Mouse (Mus musculus) lung, embryonic 14.5 days (tissue): ENCODE data around the gene Mup14. TPM values are rescaled to one million over a fixed set of nuclear protein-coding genes. Genes with fewer than 3 reads are reported as not detected.
"Not testable (repeated sequence)": the region's sequence is repeated elsewhere in the genome, so short reads cannot be mapped to it uniquely, and the experiment has no call there.

Experiments used
- ATAC-seq: fragments of 200-750 bp; cut with Nextera tagmentation; 2 replicates; pipeline ENCODE4 v1.8.0; 2017; ENCODE audit warnings: mild to moderate bottlenecking, moderate TSS enrichment, moderate library complexity; ENCODE audit not compliant: insufficient read depth
- DNase-seq: peaks from one replicate; pipeline ENCODE4 v3.0.0-alpha.2; 2015
- H3K27ac ChIP-seq: fragments of 300-500 bp; sonication (generic); 2 replicates; pipeline ENCODE4 v1.5.1; 2014; ENCODE audit warnings: low read depth, mild to moderate bottlenecking, moderate library complexity
- H3K27me3 ChIP-seq: fragments of 300-500 bp; sonication (generic); 2 replicates; pipeline ENCODE4 v1.6.1; 2014; ENCODE audit warnings: low read length, control low read depth; ENCODE audit not compliant: insufficient read depth
- H3K36me3 ChIP-seq: fragments of 300-500 bp; sonication (generic); 2 replicates; pipeline ENCODE4 v1.6.1; 2014; ENCODE audit warnings: control low read depth; ENCODE audit not compliant: insufficient read depth
- H3K4me1 ChIP-seq: fragments of 300-500 bp; sonication (generic); 2 replicates; pipeline ENCODE4 v1.6.1; 2014; ENCODE audit warnings: antibody characterized with exemption, control low read depth; ENCODE audit not compliant: insufficient read depth
- H3K4me2 ChIP-seq: fragments of 300-500 bp; sonication (generic); 2 replicates; pipeline ENCODE4 v1.6.1; 2014; ENCODE audit warnings: mild to moderate bottlenecking
- H3K4me3 ChIP-seq: fragments of 300-500 bp; sonication (generic); 2 replicates; pipeline ENCODE4 v1.5.1; 2014; ENCODE audit warnings: low read depth, low read length
- H3K9ac ChIP-seq: fragments of 300-500 bp; sonication (generic); 2 replicates; pipeline ENCODE4 v1.6.1; 2014
- H3K9me3 ChIP-seq: fragments of 300-500 bp; sonication (generic); 2 replicates; pipeline ENCODE4 v1.6.1; 2016; ENCODE audit warnings: low read depth, low read length, control low read depth
- WGBS: fragments of 180-500 bp; shearing (Covaris S2); extraction: QIAGEN DNeasy Blood & Tissue Kit; methylation state at CpG from one replicate; pipeline ENCODE4 v1.1.7; 2014; 5-methylcytosine and 5-hydroxymethylcytosine counted together
- polyA plus RNA-seq: library from polyadenylated mRNA; unstranded; fragments of >200 nt; fragmentation: Nextera tagmentation; extraction: Ambion mirVana; gene quantifications from 2 replicates; pipeline ENCODE4 v1.2.1, GENCODE M21; 2014

Gene Mup14
- not detected in 2 replicates for polyA plus RNA-seq

DNA sequence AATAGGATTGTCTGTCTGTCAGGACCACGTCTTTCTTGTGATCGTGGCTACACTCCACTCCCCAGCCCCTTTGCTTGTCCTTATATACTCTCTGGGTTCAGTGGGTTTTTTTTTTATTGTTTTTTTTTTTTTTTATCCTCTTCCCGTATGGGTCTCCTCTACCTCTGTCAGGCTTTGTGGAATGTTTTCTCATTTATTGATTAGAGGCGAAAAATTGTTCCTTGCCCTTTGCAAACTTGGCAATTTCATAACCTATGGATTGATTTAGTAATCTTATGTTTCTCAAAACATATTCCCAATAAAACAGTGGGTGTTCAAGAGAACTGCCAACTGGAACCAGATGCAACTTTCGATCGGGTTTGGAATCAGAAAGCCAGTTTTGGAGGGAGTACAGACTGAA is at the start of gene Mup14:
Gene Mup14, minus strand, starts transcription at position 101 of the 400 bp plus-strand sequence.
- H3K9me3 ChIP-seq, H3K4me1 ChIP-seq, H3K36me3 ChIP-seq, H3K27me3 ChIP-seq, H3K4me3 ChIP-seq, H3K27ac ChIP-seq, H3K4me2 ChIP-seq, H3K9ac ChIP-seq, DNase-seq, ATAC-seq: not testable (repeated sequence)
- 88% methylated on average over 4 of the region's 6 CpGs for WGBS

DNA sequence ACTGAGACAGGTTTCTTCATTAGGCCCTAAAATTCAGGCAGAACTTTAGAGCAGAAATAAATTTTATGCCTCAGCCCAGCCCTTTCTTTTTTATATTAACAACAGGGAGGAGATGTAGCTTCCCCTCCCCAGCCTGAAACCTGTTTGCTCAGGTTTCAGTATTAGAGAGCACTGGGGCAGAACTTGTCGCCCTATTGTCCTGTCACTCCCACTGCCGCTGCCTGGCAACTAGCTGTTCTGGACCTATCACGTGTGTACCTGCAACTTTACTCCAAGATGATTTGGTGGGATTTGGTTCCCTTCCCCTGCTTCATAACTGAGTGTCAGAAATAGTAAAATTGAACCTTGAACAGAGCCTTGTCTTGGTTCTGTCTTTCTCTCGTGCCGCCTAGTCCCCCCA is 34.3 kb upstream of the Mup14 start:
- ATAC-seq, H3K4me3 ChIP-seq, H3K27me3 ChIP-seq, H3K9me3 ChIP-seq, H3K9ac ChIP-seq, DNase-seq, H3K27ac ChIP-seq, H3K36me3 ChIP-seq, H3K4me2 ChIP-seq, H3K4me1 ChIP-seq: not testable (repeated sequence)
- 78% methylated on average over 3 of the region's 5 CpGs for WGBS

Other genes starting within 250 kb of the Mup14 start
- gene Mup13, start 75.7 kb downstream of the Mup14 start, polyA plus RNA-seq: not detected in 2 replicates
- gene Mup15, start 135.7 kb upstream of the Mup14 start, polyA plus RNA-seq: not detected in 2 replicates
- gene Mup16, start 215.5 kb upstream of the Mup14 start, polyA plus RNA-seq: not detected in 2 replicates